Mouse (Mus musculus): Measurements from ENCODE around the gene Zer1.
A peak's percentile ranks its signal among the peaks of the same experiment; 100 is the strongest.

Gene Zer1

DNA sequence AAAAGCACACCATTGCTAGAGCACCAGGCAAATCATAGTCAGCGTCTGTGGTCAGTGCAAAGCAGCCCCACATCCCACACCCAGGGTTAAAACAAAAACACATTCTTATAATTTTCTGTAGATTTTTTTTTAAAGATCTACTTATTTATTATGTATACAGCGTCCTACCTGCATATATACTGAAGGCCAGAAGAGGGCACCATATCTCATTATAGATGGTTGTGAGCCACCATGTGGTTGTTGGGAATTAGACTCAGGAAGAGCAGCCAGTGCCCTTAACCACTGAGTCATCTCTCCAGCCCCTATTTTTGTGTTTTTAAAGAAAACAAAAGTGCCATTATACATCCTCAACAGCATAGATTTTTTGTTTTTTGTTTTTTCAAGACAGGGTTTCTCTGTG is 4.4 kb upstream of the Zer1 start:
- DNase-seq (ENCODE audit: low spot score) = no peak

DNA sequence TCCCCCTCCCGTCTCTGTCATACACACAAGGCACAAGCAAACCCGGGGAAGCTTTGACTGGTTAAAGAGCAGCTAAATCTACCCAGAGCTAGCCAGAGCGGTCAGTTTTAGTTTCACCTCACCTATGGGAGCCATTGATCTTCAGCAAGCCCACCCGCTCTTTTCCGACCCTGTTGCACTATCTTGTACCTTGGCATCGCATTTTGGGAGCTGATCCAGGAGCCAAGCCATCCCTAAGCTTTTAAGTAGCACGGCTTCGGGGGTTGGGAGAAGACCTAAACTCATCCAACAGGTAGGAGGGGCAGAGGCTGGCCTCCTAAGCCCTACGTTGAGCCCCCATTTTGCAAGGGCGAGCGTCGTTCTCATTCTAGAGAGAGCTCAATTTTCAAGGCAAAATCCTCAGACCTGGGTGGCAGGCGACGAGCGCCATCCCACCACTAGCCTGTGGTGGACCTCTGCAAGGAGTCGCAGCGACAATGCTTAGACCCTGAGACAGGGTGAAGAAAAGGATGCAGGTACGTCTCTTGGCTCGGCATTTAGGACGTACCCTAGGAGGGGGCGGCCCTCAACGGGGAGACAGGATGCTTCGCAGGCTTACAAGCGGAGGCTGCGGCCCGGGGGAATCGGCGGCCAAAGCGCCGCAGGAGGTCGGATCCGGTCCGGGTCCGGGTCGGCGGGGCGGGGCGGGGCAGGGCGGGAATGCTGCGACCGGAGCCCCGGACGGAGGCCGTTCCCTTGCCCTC is 485 bp downstream of the Zer1 start:
- no peak for DNase-seq (ENCODE audit: low spot score)

DNA sequence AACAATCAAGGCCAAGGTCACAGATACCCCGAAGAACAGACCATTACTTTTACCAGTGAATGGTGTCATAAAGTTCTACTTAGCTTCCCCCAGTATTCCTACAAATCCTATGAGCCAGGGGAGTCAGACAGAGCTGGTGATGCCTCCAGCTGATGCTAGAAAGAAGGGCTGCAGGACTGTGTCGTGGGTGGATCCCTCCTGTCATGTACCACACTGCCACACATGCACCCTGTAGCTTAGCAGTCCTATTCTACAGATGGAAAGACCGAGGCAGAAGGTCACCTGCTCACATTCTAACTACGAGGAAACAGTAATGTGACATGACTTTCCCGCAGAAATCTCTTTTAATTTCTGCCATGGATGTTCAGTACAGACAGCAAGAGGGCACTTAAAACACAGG is 1.6 kb downstream of the Zer1 start:
- DNase-seq (ENCODE audit: low spot score) = no peak

DNA sequence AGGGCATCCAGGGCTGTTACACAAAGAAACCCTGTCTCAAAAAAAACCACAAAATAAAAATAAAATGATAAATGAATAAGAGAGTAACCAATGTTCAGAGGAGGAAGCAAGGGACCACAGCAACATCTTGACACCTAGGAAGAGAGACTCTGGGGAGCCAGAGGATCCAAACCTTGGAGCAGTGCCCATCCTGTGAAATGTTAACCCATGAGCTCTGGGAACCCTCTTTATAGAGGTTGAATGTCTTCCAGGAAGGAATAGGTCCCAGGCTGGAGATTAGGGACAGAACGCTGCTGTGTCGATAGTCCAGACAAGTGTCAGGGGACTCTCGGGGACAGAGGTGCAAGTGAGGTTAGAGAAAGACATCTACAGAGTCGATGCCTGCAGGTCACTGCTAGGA is 4.1 kb downstream of the Zer1 start:
- no peak for DNase-seq (ENCODE audit: low spot score)

DNA sequence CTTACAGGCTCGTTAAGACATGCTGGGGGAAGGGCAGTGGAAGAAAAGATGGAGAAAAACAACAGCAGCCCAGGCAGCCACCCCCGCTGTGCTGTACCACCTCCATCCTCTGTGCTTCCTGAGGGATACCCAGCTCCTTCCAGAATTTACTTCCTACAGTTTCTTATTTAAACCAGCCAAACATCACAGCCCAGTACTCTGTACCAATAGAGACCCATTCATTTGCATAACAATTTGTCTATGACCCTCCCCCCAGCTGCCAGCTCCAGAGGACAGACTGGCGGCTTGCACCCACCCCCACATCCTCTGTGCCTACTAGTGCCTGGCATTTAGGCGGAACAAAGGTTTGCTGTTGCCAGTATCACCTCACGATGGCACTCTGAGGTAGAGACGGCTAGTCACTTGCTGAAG is 4.7 kb downstream of the Zer1 start:
- peak; percentile 64 for DNase-seq (ENCODE audit: low spot score)

DNA sequence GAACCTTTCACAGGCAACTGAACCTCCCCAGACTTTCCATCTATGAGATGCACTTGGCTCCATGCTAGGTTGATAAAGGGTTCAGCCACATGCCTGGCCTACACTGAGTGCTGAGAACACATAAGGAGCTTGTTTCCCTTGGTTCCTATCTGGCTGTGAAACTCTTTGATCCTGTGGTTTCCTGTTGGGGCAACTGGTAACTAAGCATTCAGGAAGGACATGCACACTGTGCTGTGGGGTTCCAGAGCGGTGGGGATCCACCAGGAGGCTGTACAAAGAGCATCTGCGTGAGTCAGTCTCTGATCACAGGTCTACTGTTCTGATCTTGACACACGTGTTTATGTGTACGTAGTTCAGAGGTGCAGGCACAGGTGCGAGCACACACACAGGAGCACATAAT is 11.8 kb downstream of the Zer1 start:
- DNase-seq (ENCODE audit: low spot score) = no peak

DNA sequence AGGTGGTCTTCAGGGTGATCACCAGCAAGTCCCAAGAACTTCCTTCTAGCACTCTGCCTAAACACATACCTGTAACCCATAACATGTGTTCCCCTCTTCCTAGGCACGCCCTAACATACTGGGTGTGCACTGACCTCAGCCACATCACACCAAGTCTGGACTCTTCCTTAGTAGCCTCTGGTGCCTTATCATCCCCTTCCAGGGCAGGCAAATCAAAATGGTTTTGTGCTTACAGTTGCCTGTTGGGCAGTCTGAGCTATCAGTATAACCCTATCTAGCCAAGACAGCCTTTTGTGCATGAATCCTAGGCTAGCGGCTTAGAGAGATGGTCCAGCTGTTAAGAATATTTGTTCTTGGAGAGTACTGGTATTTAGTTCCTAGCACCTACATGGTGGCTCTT is 12.9 kb downstream of the Zer1 start:
- DNase-seq (ENCODE audit: low spot score) = no peak

DNA sequence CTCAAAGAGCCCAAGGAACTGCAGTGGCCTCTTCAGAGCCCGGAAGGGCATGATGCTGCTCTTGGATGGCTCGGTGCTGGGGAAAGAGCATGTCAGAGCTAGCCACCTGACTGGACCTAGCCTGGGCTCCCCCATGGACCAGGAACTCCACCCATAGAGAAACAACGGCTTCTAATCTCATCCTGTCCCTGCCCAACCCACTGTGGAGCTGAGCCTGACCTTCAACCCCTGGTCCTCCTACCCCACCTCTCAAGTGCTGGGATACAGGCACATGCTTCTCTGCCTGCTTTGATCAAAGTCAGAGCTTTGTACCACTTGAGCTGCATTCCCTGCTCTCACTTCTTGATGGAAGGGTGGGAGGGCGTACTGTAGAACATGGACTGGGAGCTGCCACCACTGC is 16.1 kb downstream of the Zer1 start:
- no peak for DNase-seq (ENCODE audit: low spot score)

DNA sequence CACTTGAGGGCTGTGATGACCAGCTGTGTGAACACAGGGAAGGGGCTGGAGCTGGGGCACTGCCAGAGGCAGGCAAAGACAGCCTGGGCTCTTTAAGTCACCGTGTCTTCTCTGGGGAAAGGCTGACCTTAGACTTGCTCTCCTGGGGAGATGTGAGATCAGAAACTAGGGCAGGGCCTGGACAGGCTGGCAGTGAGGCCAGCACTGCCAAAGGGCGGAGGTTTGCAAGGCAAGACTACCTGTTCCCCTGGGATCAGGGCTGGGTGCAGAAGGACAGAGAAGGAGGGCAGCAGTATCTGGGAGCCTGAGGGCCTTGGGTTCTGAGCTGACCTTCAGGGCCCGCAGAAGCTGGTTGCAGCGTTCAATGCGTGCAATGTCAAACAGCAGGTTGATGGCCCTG is 16.7 kb downstream of the Zer1 start:
- DNase-seq (ENCODE audit: low spot score) = no peak

DNA sequence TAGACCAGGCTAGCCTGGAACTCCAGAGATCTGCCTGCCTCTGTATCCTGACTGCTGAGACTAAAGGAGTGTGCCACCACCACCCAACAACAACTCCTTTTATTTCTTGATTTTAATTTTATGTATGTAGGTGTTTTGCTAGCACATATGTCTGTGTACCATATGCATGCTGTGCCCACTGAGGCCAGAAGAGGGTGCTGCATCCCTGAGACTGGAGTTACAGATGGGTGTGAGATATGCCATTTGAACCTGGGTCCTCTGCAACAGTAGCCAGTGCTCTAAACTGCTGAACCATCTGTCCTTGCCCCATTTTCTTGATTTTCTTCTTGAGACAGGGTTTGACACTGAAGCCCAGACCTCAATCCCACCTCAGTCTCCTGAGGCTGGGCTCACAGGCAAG is 18.0 kb downstream of the Zer1 start:
- DNase-seq (ENCODE audit: low spot score) = no peak

DNA sequence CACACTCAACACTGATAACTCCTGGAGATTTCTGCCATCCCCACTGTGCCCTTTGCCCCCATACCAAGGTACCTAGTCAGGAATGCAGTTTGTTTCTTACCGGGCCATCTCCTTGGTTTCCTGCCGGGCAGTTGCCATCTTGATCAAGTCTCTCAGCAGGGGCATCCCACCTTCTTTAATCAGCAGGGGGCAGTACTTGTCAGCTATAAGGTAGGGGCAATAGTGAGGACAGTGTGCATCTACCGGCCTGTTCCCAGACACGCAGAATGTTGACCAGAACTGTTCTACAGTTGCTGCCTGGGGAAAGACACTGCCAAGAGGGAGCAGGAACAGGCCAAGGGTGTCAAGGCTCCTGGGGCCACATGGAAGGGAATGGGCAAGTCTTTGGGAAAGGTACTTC is 24.2 kb downstream of the Zer1 start:
- no peak for DNase-seq (ENCODE audit: low spot score)

DNA sequence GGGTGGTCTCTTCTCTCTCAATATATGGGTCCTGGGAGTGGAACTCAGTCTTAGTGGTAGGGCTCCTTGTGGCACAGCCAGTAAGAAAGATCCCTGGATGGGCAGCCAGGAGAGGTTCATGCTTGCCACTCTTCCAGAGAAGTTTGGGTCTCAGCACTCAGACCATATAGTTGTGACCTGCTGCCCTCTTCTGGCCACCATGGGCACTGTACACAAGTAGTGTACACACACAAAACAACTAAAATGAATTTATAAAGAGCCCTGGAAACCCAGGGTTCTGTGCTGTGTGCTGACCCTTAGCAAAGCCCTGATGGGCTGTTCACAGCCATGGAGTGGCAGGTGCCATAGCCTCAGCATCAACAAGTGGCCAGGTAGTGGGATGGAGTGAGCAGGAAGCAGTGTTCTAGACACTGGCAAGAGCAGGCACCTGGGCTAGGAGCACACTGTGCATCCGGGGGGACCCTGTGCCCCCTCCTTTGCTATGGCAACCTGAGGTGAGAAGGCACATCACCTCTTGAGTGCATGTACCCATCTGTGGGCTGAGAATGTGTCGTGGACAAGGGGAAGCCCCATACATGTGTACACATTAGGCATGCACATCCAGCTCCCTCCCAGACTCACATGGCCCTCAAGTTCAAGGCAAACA is 28.4 kb downstream of the Zer1 start:
- no peak for DNase-seq (ENCODE audit: low spot score)

DNA sequence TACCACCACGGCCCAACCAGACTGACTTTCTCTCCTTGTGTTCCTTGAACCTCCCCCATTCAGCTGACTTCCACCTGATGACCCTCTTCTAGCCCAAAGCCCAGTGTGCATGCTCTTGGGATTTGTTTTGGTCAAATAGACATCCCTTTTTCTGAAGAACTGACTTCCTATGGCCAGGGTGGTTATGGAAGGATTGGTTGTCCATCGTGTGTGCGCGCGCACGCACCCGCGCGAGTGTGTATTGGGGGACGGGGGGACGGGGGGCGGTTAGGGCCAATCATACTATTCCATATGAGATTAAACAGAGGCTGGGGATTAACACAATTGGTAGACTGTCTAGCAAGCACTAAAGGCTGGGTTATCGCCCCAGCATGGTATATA is 30.2 kb downstream of the Zer1 start:
- no peak for DNase-seq (ENCODE audit: low spot score)

DNA sequence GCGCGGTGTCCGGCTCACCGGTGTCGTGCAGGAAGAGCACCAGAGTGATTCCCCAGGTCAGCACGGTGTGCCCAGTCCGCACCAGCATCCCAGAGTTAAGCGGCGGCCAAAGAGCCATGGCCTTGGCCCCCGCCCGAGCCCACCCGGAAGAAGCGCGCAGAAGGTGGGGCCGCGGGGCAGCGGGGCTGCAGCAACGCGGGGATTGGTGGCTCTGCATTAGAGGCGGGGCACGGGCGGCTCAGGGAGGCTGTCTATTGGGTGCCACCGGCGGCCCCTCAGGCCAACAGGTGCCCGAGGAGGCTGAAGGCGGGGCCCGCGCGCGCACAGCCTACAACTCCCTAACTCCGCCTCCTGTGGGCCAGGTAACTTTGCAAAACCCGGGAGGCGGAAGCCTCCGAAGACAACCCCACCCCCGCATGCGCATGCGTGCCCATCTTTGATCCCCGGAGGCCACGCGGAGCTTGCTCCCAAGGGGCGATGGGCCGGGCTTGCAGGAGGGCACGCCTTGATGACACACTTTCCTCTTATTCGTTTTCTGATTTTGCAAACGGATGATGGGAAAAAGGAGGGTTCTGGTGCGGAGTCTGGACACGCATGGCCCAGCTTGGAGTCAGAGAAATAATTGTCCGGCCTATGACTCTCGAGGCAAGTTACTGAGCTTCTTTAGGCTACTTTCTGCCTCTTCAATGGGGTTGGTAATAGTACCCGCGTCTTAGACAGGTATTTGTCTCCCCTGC is 30.7 kb downstream of the Zer1 start, which contains the start of gene Zdhhc12:
TSS of gene Zdhhc12 (minus strand) at position 178 of the 737 bp plus-strand sequence.
- peak; percentile 87 for DNase-seq (ENCODE audit: low spot score)

DNA sequence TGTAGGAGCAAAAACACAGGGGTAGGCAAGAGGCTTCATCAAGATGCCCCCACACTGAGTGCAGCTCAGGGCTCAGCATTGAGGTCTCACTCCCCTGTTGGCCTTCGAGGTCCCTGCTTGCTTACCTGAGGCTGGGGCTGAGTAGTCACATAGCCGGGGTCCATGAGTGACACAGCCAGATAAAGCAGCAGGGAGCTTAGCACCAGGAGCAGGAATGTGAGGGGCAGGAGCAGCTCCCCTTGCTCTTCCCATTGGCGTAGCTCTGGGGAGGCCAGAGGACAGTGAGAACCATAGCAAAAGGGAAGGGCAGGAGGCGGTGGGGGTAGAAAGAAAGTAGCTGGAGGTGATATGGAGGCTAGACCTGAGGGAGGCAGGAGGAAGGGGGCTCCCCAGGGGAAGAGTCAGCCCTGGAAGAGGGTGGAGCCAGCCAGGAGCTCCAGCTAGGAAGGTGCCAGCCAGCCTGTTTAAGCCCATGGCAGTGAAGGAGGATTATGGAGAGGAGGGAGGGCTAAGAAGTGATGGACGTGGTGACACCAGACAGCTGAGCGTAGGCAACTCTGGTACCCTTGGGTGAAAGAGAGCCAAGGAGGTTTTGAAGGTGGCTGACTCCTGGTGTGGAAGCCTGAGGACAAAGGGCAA is 32.0 kb downstream of the Zer1 start:
- DNase-seq (ENCODE audit: low spot score) = no peak

DNA sequence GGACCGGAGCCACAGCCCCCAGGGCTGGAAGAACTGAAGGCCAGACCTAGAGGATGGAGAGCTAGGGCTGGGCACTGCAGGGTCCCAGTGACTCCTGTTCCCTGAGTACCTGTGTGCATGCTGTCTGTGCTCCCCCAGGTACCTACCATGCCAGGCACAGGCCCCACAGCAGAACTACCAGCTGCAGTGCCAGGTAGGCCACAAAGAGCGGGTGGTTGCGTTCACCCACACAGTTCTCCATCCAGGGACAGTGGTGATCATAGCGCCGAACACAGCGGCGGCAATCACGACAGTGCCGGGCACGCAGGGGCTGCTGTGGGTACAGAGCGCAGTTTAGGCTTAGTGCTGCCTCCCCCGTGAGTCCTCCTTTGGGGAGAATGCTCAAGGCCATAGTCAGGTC is 32.9 kb downstream of the Zer1 start:
- DNase-seq (ENCODE audit: low spot score) = no peak

DNA sequence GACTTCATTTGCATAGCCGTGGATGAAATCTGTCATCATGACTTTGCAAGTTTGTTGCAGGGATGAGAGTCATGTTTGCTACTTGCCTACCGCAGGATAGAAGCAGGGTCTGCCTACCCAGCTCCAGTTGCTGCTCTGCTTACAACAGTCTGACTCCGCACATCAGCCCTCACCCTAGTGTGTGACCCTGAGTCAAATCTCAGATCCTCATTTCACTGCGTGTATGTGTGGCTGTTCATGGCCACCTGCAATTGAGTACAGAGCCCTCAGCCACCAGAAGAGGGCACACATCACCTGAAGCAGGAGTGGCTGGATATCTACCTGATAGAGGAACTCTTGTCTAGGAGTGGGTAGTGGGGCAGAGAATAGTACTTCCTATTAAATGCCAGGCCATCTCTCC is 37.1 kb downstream of the Zer1 start:
- no peak for DNase-seq (ENCODE audit: low spot score)

DNA sequence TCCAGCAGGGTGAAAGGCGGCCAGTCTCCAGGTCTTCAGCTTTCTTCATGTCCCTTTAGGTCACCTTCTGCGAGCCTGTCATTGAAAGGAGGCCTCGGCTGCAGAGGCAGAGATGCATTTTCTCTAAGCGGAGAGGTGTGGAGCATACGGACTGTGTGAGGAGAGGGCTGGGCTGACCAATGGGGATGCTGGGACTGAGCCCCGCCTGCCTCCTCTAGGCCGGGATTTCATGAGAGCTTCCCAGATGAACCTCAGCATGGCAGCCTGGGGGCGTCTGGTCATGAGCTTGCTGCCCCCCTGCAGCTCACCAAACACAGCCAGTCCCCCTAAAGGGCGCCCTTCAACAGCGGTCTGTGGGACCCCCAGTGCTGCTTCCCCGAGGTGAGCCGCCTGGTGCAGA is 39.8 kb downstream of the Zer1 start:
- DNase-seq (ENCODE audit: low spot score) = no peak

DNA sequence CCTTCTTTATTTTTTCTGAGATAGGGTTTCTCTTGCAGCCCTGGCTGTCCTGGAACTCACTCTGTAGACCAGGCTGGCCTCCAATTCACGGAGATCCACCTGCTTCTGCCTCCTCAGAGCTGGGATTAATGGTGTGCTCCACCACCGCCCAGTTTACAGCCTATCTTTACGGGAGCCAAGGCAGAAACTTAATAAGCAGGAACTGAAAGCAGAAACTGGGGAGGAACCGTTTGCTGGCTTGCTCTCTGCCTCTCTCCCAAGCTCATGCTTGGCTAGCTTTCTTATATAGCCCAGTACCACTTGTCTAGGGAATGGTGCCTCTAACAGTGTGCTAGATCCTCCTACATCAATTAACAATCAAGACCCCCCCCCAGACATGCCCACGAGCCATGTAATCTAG is 40.3 kb downstream of the Zer1 start:
- DNase-seq (ENCODE audit: low spot score) = no peak

DNA sequence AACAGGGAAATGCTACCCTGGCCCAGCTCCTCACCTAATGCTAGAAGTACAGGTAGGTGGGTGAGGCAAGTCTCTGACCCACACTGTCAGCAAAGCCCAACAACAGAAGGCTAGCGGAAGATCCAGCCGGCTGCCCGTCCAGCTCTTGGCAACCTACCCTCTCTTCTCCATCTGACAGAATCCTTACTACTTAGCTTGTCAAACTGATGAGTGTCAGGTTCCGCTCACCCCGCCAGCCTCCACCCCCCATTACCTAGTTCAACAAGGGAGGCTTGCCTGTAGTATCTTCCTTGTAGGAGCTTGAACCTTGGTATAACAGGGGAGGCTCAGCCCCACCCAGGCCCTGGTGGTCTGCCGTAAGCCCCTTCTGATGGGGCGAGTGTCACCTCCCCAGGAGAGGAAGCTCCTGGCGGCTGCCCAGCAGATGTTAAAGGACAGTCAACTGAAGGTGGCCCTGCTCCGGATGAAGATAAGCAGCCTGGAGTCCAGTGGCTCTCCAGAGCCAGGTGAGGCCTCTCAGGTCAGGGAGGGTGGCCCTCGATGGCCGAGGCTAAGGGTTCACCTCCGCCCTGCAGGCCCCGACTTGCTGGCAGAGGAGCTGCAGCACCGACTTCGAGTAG is 44.1 kb downstream of the Zer1 start:
- no peak for DNase-seq (ENCODE audit: low spot score)

DNA sequence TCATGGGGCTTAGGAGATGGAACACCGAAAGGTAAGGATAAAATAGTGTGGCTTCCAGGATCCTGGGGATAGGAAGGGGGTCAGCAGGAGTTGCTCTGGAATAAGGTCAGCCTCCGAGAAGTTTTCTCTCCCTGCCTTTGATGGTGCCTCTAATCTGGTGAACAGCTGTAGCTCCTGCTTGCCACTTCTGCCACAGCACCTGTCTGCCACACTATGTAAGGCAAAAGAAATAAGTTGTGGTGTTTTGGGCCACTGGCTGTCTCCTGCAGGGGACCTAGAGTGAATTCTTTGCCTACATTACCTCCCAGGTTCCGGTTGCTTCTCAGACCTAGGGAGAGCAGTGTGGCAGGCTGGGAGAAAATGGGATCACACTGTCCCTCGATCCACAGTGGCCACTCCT is 45.6 kb downstream of the Zer1 start:
- DNase-seq (ENCODE audit: low spot score) = no peak

DNA sequence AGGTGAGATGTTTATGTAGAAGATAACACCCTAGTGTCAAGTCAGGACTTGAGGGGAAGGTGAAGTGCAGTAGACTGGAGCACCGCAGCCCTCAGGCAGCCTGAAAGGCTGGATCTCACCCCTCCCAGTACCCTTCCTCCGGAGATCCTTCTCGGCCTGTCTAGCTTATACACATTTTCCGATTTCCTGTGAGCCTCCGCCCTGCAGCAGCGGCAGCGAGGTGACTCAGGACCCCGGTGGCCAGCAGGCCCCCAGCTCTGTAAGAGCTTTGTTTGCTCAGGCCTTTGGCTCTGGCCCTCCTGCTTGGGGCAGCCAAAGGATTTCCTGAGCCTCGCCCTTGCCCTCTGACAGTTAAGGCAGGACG is 46.1 kb downstream of the Zer1 start:
- no peak for DNase-seq (ENCODE audit: low spot score)

Measured in left cerebral cortex, adult 11 months (tissue).